Mouse (Mus musculus) cerebellum, adult 2 months (tissue): ENCODE data around the gene Akip1.

Experiments used
- CTCF ChIP-seq: fragments of 200-500 bp; IDR thresholded peaks from 2 replicates; pipeline ENCODE4 v1.5.1; 2011; ENCODE audit warnings: low read depth, mild to moderate bottlenecking, control low read depth, low read length, moderate library complexity, borderline replicate concordance; ENCODE audit not compliant: insufficient read depth
- POLR2A ChIP-seq: fragments of 200-500 bp; IDR thresholded peaks from 2 replicates; pipeline ENCODE4 v1.6.1; 2011; ENCODE audit warnings: low read length, control low read depth, borderline replicate concordance; ENCODE audit not compliant: insufficient read depth

DNA sequence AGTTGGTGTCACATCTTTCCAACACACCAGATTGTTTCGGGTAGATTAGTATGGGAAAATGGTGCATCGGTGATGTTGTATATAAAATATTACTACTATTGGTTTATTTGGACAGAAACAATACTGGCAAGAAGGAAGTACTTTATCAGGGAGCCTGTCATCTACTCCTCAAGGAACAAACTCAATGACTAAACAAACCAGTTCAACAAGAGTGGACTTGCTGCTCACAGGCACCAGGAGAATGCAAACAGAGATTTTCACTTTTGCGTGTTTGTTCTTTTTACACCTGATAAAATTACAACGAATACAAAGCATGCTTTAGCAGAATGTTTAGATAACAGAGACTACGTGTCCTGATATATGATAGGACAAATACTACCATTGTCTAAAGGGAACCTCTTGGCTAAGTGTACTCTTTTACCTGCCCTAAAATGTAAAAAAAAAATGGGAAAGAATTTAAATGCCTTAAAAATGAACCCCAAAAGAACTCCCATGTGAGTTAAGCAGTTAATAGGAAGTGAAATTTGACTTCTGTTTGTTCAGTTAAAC is 36.4 kb downstream of the Akip1 start:
- no peak for TF ChIP-seq CTCF
- no peak for TF ChIP-seq POLR2A
